Mouse (Mus musculus): ENCODE measurements around the gene Rpl21.

DNA sequence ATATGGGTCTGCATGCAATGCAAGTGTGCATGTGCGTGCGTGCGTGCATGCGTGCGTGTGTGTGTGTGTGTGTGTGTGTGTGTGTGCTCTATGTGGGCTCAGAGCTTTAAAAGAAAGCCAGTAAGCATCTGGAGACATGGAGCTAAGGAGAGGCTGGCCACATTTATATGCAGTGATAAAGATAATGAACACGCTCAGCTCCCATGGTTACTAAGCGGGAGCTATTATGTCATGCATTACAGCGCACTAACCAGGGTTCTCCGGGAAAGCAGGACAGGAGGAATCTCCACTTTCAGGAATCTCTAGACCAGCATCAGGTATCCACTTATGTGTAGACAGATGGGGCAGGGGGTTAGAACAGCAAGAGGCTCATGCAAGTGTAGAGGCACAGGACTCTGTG lies 26.1 kb downstream of the Rpl21 start:
- TF ChIP-seq CTCF (conservative IDR thresholded peaks at IDR 0.05; ENCODE audit: low read length) (no peak), NANOG (IDR thresholded peaks at IDR 0.05; ENCODE audit: borderline replicate concordance, low read length) (no peak), POU5F1 (IDR thresholded peaks at IDR 0.05; ENCODE audit: borderline replicate concordance, low read length) (no peak)
